Mouse (Mus musculus) midbrain, embryonic 13.5 days (tissue): ENCODE measurements around the gene Apaf1. TPM values are rescaled to one million over a fixed set of nuclear protein-coding genes. Genes with fewer than 3 reads are reported as not detected.

ENCODE experiments used
- ATAC-seq: fragments of 200-750 bp; cut with Nextera tagmentation; 2 replicates; pipeline ENCODE4 v1.8.0; 2017; ENCODE audit warnings: mild to moderate bottlenecking, moderate TSS enrichment, moderate library complexity
- H3K27ac ChIP-seq: fragments of 300-500 bp; sonication (generic); 2 replicates; pipeline ENCODE4 v1.5.1; 2015; ENCODE audit warnings: inconsistent platforms, mild to moderate bottlenecking, moderate library complexity
- H3K27me3 ChIP-seq: fragments of 300-500 bp; sonication (generic); 2 replicates; pipeline ENCODE4 v1.6.1; 2015; ENCODE audit warnings: mild to moderate bottlenecking, inconsistent platforms
- H3K36me3 ChIP-seq: fragments of 300-500 bp; sonication (generic); 2 replicates; pipeline ENCODE4 v1.6.1; 2015; ENCODE audit warnings: mild to moderate bottlenecking, inconsistent platforms
- H3K4me1 ChIP-seq: fragments of 300-500 bp; sonication (generic); replicated peaks from 2 replicates; pipeline ENCODE4 v1.6.1; 2015; ENCODE audit warnings: inconsistent platforms
- H3K4me2 ChIP-seq: fragments of 300-500 bp; sonication (generic); replicated peaks from 2 replicates; pipeline ENCODE4 v1.6.1; 2015; ENCODE audit warnings: moderate library complexity, mild to moderate bottlenecking, inconsistent platforms
- H3K4me3 ChIP-seq: fragments of 300-500 bp; sonication (generic); replicated peaks from 2 replicates; pipeline ENCODE4 v1.5.1; 2015; ENCODE audit warnings: mild to moderate bottlenecking, inconsistent platforms
- H3K9ac ChIP-seq: fragments of 300-500 bp; sonication (generic); replicated peaks from 2 replicates; pipeline ENCODE4 v1.6.1; 2015; ENCODE audit warnings: mild to moderate bottlenecking, inconsistent platforms
- H3K9me3 ChIP-seq: fragments of 300-500 bp; sonication (generic); 2 replicates; pipeline ENCODE4 v1.6.1; 2016; ENCODE audit warnings: mild to moderate bottlenecking, inconsistent platforms
- WGBS: fragments of 180-500 bp; shearing (Covaris S2); methylation state at CpG from one replicate; pipeline ENCODE4 v1.1.7; 2015; 5-methylcytosine and 5-hydroxymethylcytosine counted together
- polyA plus RNA-seq: library from polyadenylated mRNA; unstranded; fragments of >200 nt; fragmentation: Nextera tagmentation; extraction: Ambion mirVana; gene quantifications from 2 replicates; pipeline ENCODE4 v1.2.1, GENCODE M21; 2015

Gene Apaf1
- polyA plus RNA-seq, 1 experiment from 2014 or later = 20.1 TPM

DNA sequence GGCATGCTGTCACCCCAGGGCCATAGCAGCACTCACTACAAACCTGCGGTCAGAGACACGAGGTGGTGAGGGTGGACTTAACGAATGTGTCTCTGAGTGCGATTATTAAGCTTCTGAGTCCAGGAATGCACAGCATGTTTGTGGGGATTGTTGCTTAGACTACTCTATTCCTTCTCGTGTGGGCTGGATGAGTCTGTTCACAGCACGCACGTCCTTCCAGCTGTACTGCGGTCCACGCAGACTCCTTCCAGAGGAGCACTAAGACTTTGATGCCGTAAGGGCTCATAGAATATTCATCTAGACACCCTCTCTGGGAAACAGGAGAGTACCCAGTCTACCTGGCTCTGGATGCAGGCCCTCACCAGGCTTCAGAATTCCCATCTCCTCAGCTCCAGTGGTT is 114.3 kb downstream of the Apaf1 start:
- Histone ChIP-seq H3K4me1 (peaks cover 11% of the 10 kb centered on the region), H3K4me2 (no peak overlapping the region), H3K9ac (no peak overlapping the region), H3K27me3 (peaks cover 44% of the 10 kb centered on the region), H3K4me3 (no peak overlapping the region), H3K9me3 (no peaks in the 10 kb centered on the region), H3K36me3 (no peaks in the 10 kb centered on the region), H3K27ac (no peak overlapping the region)
- ATAC-seq = no peak
- 86% methylated on average over 10 of the region's 10 CpGs for WGBS

DNA sequence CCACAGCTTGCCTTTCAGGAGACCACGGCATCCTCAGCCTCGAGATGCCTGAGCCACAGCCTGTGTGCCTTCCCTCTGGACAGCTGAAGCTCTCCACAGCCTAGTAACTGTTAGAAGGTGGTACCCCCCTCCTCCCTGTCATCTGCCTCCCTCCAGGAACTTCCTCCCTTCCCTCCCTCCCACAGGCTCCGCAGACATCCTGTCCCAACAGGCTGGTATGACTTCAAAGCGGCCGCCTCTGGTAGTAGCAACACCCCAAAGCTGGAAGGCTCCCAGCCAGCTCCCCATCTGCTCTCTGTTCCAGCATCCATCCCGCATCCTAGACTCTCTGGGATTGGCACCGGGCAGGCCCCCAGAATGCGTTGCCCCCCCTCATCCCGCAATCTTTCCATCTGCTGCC is 115.7 kb downstream of the Apaf1 start:
- H3K36me3 ChIP-seq = no peaks in the 10 kb centered on the region; the same call in 1 of the 2 replicates
- WGBS = 30% methylated on average over 9 of the region's 9 CpGs
- peak; percentile 49 for ATAC-seq
- H3K4me2 ChIP-seq = no peak overlapping the region
- no peak overlapping the region for H3K4me3 ChIP-seq
- no peaks in the 10 kb centered on the region for H3K9me3 ChIP-seq
- no peak overlapping the region for H3K9ac ChIP-seq
- peaks cover 11% of the 10 kb centered on the region for H3K4me1 ChIP-seq
- no peak overlapping the region for H3K27ac ChIP-seq
- peaks cover 44% of the 10 kb centered on the region for H3K27me3 ChIP-seq

DNA sequence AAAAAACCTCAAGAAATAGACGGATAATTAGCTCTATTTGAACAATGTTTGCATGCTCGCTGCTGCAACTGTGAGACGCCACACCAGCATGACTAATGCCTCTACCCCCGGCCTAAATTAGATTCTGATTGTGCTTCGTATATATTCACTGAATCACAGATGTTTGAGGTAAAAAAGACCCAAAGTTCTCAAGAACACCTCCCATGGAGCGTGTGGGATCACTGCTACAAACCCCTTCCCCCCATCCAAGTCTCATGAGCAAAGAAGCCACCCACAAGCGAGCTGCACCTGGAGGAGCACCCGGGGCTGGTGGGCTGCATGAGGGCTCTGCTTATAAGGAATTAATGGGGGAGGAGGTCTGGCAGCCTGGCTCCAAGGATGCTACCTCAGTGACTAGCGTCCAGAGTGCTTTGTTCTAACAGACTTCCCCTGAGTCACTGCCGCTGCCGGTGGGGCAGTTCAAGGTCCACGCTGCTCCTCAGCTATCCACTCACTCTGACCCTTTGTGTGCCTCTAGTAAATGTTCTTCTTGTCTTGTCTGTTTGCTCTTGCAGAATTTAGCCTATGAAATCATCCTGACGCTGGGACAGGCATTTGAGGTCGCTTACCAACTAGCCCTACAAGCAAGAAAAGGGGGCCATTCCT is 116.8 kb downstream of the Apaf1 start:
- peaks cover 11% of the 10 kb centered on the region for H3K4me1 ChIP-seq
- peaks cover 3% of the 10 kb centered on the region; the same call in 1 of the 2 replicates for H3K36me3 ChIP-seq
- no peak overlapping the region for H3K27ac ChIP-seq
- peaks cover 44% of the 10 kb centered on the region for H3K27me3 ChIP-seq
- H3K9ac ChIP-seq = no peak overlapping the region
- no peak overlapping the region for H3K4me3 ChIP-seq
- no peaks in the 10 kb centered on the region for H3K9me3 ChIP-seq
- 53% methylated on average over 14 of the region's 14 CpGs for WGBS
- H3K4me2 ChIP-seq = no peak overlapping the region
- ATAC-seq = no peak

DNA sequence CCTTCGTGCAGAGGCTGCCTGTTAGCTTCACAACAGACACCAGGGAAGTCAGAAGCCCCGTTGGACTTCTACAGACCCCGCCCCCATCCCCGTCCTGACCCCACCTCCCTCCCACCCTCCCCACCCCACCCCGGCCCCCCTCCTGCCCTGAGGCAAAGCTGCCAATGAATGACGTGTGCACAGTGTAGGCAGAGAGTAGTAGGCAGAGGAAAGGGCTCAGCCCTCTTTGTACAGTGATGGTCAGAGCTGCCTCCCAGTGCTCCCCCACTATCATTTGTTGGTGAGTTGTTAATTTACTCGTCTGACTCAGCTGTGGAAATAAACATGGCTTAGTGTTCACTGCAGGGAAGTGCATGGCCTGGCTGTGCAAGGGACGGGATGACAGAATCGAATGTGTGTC is 118.1 kb downstream of the Apaf1 start:
- Histone ChIP-seq H3K9me3 (no peaks in the 10 kb centered on the region), H3K36me3 (peaks cover 3% of the 10 kb centered on the region; the same call in 1 of the 2 replicates), H3K4me1 (peaks cover 3% of the 10 kb centered on the region), H3K27ac (no peak overlapping the region), H3K4me3 (no peak overlapping the region), H3K9ac (no peak overlapping the region), H3K4me2 (no peak overlapping the region), H3K27me3 (peaks cover 34% of the 10 kb centered on the region)
- ATAC-seq = no peak
- 29% methylated on average over 9 of the region's 9 CpGs for WGBS

DNA sequence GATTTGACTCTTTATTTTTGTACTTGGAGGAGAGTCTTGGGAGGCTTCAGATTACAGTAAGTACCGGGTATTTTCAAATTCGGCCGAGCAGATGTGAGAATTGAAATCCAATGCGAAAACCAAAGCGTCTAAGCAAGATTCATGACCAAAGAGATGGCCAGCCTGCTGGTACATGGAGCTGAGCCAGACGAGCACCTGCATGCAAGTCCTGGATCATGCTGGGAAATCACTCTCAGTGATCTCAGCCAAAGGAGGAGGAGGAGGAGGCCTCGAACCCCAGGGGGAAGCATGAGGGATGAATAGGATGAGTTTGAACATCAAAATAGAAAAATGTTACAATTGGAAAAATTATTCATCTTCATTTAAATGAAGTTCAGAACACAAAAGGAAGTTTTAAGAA is 122.2 kb downstream of the Apaf1 start:
- Histone ChIP-seq H3K4me3 (no peak overlapping the region), H3K27ac (no peak overlapping the region), H3K36me3 (peaks cover 5% of the 10 kb centered on the region; the same call in 1 of the 2 replicates), H3K4me1 (no peaks in the 10 kb centered on the region), H3K9me3 (no peaks in the 10 kb centered on the region), H3K4me2 (no peak overlapping the region), H3K9ac (no peak overlapping the region), H3K27me3 (no peaks in the 10 kb centered on the region)
- 80% methylated on average over 7 of the region's 7 CpGs for WGBS
- no peak for ATAC-seq

DNA sequence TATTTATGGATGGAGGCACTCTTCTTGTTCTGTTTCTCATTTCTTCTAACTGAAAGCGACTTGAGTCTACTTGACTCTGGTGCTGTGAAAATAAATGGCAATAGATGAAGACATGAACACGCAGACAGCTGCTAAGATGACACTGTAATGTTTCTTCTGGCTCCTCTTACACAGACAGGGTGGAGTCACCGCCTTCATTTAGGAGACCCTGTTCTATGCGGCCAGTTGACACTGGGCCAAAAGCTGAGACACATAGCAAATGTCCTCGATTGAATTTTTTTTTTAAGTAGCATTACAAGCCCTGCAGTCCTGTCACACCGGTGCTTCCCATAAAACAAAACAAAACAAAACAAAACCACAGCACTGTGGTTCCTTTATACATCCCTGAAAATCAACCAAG is 128.7 kb downstream of the Apaf1 start:
- no peak for ATAC-seq
- Histone ChIP-seq H3K27me3 (no peaks in the 10 kb centered on the region), H3K36me3 (no peaks in the 10 kb centered on the region), H3K4me2 (no peak overlapping the region), H3K4me1 (no peaks in the 10 kb centered on the region), H3K9ac (no peak overlapping the region), H3K4me3 (no peak overlapping the region), H3K27ac (no peak overlapping the region), H3K9me3 (no peaks in the 10 kb centered on the region)
- WGBS = 91% methylated on average over 6 of the region's 6 CpGs

DNA sequence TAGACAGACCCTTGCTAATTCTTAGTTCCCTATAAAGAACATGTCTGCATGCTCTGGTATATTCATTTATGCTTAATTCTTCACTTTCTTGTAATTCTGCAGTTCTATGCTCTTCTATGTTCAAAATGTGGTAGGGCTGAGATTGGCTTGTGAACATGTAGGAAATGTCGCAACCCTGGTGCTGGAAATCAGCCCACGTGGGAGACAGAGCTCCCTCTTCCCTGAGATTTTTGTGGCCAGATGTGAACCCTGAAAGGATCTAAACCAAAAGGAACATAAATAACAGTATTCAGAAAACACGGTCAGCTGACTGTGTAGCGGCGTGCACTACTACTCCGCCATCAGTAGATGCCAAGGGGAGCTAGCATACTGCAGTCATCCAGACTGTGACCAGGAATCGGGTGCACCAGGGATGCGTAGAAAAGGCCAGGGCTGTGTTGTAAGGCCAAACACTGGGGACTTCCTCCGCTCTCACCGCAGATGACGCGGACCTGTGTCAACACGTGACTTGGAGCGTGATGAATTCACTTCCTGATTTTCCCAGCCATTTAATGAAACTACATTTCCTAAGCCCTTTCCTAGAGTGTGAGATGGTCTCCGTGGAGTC is 129.4 kb downstream of the Apaf1 start:
- no peak overlapping the region for H3K27ac ChIP-seq
- H3K9me3 ChIP-seq = no peaks in the 10 kb centered on the region
- ATAC-seq = no peak
- H3K36me3 ChIP-seq = no peaks in the 10 kb centered on the region; the same call in 1 of the 2 replicates
- 92% methylated on average over 15 of the region's 15 CpGs for WGBS
- no peaks in the 10 kb centered on the region for H3K4me1 ChIP-seq
- no peak overlapping the region for H3K4me3 ChIP-seq
- H3K27me3 ChIP-seq = no peaks in the 10 kb centered on the region
- no peak overlapping the region for H3K4me2 ChIP-seq
- H3K9ac ChIP-seq = no peak overlapping the region

DNA sequence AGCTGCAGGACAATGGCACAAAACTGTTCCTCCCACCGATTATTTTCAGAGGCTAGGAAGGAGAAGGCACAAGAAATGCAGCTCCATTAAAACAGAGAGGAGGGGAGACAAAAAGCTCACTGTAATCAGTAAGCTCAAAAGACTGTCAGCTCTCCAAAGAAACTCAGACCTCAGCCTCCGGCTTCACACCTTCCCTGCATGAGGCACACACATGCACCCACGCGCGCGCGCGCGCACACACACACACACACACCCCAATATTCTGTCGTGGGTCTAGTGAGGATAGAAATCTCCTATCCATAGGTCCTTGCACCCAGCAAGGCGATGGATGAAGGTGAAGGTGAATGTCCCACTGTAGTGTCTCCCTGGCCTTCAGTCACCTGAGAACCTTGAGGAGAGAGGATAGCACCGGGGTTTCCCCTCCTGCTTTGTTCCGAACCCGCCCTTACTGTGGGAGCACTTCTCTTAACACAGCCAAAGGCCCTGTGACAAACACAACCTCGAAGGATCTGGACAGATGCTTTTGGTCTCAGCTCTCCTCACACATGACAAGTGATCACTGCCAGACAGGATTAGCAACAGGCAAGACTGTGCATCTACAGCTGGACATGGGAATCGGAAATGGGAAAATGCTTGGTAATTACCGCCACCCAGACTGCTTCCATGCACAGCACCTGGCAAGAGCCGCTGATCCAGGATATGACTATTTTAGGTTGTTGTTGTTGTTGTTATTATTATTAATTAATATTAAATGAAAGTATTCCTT is 134.8 kb downstream of the Apaf1 start:
- no peak overlapping the region for H3K27ac ChIP-seq
- WGBS = 91% methylated on average over 18 of the region's 18 CpGs
- no peaks in the 10 kb centered on the region for H3K4me1 ChIP-seq
- no peak overlapping the region for H3K4me2 ChIP-seq
- no peaks in the 10 kb centered on the region for H3K9me3 ChIP-seq
- no peak overlapping the region for H3K4me3 ChIP-seq
- no peak for ATAC-seq
- no peak overlapping the region for H3K9ac ChIP-seq
- no peaks in the 10 kb centered on the region for H3K27me3 ChIP-seq
- H3K36me3 ChIP-seq = peaks cover 18% of the 10 kb centered on the region

DNA sequence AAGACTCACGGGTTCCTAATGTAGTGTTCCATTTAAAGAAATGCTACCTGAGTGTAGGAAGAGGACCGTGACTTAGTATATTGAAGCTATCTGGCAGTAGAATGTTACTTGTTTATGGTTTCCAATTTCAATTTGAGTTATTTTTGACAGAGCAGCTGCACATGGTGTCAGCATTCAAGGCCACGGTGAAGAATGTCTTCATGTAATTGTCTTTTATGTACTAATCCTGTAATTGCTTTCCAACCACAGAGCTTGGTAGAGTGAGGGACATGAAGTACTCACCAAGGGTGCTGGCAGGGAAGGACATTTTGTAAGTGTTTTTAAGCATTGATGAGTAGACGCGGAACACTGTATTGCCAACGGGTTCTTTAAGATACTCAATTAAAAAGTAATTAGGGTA is 135.5 kb downstream of the Apaf1 start:
- no peak for ATAC-seq

DNA sequence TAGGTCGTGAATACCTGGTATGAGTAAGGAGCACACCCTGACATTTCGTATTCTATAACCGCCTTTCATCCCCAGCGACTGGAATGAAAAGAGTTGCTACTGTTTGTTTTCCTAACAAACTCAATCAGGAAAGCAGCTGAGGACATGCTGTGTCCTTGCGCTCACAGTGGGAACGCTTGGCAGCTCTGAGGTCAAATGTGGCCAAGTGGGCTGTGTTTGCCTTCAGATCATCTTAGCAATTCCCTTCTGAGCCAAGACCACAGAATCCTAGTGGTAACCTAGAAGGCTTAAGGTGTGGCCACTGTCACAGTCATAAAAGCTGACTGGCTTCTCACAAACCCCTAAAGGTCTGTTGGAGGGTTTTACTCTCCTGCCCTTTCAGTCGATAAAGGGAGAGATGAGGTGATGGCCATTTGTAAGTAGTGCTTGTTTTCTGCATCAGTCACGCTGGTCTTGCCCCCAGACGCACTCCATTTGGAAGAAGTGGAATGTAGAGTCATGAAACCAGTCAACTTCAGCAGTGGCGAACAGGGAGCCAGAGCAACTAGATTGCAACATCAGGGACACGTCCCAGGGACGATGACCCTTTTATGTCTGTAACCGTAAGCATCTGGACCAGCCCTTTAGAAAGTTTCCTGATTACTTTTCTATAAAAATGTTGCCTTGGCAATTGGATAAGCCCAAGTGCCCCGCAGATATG is 140.4 kb downstream of the Apaf1 start:
- H3K9me3 ChIP-seq = no peaks in the 10 kb centered on the region
- no peak overlapping the region for H3K27ac ChIP-seq
- H3K4me3 ChIP-seq = no peak overlapping the region
- H3K36me3 ChIP-seq = peaks cover 27% of the 10 kb centered on the region
- WGBS = 93% methylated on average over 14 of the region's 14 CpGs
- no peaks in the 10 kb centered on the region for H3K4me1 ChIP-seq
- no peak for ATAC-seq
- H3K4me2 ChIP-seq = no peak overlapping the region
- no peak overlapping the region for H3K9ac ChIP-seq
- no peaks in the 10 kb centered on the region for H3K27me3 ChIP-seq

More for the DNA sequence above, 135.5 kb downstream of the Apaf1 start:
- 88% methylated on average over 6 of the region's 6 CpGs for WGBS
- H3K9me3 ChIP-seq = no peaks in the 10 kb centered on the region
- H3K27ac ChIP-seq = no peak overlapping the region
- no peak overlapping the region for H3K4me3 ChIP-seq
- H3K4me1 ChIP-seq = no peaks in the 10 kb centered on the region
- H3K9ac ChIP-seq = no peak overlapping the region
- no peaks in the 10 kb centered on the region for H3K27me3 ChIP-seq
- H3K36me3 ChIP-seq = peaks cover 26% of the 10 kb centered on the region
- H3K4me2 ChIP-seq = no peak overlapping the region

DNA sequence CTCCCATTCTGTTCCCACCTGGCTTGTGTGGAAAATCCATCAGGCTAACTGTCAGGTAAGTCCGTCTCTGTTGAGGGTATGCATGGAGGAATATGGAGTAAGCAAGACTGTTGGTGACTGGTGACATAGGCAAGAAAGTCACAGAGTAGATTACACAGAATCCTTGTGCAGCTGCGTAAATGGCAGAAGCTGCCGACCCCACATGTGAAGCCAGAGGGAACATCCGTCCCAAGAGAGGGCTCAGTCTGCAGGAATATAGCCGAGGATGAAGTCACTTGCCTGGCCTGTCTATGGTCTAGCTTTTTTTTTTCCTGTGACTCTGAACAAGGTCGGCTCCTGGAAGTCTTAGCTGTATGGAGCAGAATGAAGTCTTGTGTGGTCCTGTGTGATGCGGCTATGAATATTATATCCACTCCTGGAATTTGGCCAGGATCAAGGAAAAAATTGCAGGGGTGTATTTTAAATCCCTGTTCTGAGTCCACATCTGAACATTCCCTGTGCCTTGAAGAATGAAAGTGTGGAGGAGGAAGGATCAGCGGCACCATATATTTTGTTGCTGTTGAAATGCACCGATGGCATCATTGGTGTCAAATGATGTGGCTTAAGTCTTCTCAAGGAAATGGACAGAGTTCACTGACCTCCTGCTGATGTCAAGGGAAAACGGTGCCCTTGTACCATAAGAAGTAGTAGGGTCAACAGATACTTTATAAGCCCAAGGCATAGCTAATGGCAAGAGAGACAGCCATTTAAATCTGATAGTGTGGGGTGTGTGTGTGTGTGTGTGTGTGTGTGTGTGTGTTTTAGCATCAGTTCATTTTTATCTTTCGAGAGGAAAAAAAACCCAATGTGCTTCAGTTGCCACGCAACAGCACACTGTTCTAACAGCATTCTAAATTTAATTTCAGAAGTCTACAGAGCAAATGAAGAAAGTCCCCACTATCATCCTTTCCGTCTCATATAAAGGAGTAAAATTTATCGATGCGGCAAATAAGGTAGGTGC is 141.7 kb downstream of the Apaf1 start:
- 83% methylated on average over 15 of the region's 15 CpGs for WGBS
- Histone ChIP-seq H3K27me3 (no peaks in the 10 kb centered on the region), H3K27ac (no peak overlapping the region), H3K4me1 (no peaks in the 10 kb centered on the region), H3K9ac (no peak overlapping the region), H3K36me3 (peaks cover 27% of the 10 kb centered on the region), H3K4me3 (no peak overlapping the region), H3K4me2 (no peak overlapping the region), H3K9me3 (no peaks in the 10 kb centered on the region)
- ATAC-seq = no peak
